Mouse (Mus musculus) forelimb bud, embryonic 11.5 days (tissue): ENCODE results near the gene Tppp3.

ENCODE experiments used
- DNase-seq: peaks from one replicate; pipeline ENCODE4 v3.0.0-alpha.2; 2012; ENCODE audit warnings: low read depth, low spot score

Gene Tppp3

DNA sequence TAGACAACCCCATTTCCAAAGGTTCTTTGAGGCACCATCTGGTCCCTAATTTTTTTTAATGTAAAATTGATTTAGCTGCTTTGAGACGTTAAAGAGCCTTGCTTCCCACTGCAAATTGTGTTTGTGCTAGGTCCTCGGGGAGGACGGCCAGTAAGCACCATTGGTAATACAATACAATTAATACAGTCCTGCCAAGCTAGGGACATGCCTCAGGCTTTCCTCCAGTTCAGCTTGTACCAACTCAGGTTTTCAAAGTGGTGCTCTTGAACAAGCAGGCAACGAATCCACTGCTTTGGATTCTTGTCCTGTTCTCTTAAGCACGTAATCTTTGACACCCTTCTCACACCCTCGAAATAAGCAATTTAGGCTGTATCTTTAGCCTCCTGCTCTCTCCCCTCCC lies 38.3 kb downstream of the Tppp3 start:
- no peak for DNase-seq

DNA sequence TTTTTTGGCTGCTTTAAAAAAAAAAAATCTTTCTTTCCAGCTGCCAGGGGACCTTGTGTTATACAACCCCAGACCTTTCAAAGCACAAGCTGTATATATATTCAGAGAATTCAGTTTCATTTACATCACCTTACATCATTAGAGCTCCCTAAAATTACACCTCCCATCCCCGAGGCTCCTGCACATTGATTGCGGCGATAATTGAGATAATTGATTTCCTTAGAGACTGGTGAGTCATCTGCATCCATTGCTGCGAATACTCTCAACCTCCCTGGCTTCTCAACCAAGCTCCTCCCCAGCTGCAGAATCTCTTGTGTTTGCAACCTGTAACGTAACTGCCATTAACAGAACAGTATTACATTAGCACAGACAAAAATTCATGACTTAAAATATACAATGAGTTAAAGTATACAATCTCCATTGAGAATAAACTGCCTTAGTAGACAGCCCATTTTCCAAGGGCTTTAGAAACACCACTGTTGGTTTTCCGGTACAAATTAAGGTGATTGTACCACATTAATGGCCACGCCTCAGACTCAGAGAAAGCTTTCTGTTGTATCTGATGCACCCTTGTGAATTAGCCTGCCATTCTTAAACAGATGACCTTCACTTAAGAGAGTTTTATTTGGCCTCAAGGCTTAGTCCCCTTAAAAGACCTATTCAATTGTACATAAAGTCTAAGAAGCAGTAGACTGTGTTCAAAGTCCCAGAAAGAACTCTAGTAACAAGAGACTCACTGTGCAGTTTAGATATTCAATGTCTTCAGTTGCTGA lies 39.4 kb downstream of the Tppp3 start:
- no peak for DNase-seq

GRCm38 (mm10) chr8:105426878-105427277 lies 44.4 kb downstream of the Tppp3 start:
- no peak for DNase-seq

DNA sequence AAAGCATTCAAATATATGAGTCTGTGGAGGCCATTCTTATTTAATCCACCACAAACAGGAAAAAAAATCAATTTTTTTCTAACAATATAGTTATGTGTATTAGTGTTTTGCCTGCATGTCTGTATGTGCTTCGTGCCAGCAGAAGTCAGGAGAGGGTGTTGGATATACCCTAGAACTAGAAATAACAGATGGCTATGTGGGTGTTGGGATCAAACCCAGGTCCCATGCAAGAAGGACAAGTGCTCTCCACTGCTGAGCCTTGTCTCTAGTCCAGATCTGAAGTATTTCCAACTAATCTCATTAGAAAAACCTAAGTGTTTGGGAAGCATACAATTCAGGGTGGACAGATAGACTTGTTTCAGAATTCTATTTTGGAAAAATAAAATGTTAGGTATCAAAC lies 49.3 kb downstream of the Tppp3 start:
- DNase-seq, result no peak

DNA sequence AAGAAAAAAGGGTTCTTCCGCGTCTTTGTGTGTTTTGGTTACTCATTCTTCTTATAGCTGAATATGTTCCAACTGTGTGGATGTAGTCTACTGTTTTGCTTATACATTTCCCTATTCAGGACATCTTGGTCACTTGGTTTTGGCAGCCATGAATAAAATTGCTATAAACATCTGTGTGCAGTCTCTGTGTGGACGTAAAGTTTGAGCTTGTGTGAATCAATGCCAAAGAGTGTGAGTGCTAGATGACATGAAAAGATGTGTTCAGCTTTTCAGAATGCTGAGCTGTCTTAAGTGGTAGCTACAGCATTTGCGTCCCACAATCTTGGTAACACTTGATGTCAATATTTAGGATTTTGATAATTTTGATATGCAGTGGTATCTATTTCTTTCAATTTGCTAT lies 51.5 kb downstream of the Tppp3 start:
- DNase-seq, result no peak

GRCm38 (mm10) chr8:105418992-105419391 lies 52.3 kb downstream of the Tppp3 start:
- no peak for DNase-seq
